Mouse (Mus musculus) inflammation-experienced regulatory T-cells, adult 6 months (primary cell): ENCODE results near the gene Hirip3. TPM values are rescaled to one million over a fixed set of nuclear protein-coding genes. Genes with fewer than 3 reads are reported as not detected.

Experiments
- polyA plus RNA-seq, 3 experiments: library from polyadenylated mRNA; unstranded; fragments of 100-300 nt; shearing (Covaris generic); gene quantifications; one replicate each; pipeline ENCODE4 v1.2.1; 2017

Hirip3 gene
- polyA plus RNA-seq, 3 experiments from 2014 or later = 11.2 to 19.3 (median 18.2) TPM

Other genes with a start within 250 kb of the Hirip3 start
- 1 to 10 TPM in 1 of 3 experiments, not detected in 2; 2.2 TPM for gene Nupr1, start 231.1 kb upstream of the Hirip3 start, polyA plus RNA-seq
- 100 to 1,000 TPM in 1 of 3 experiments, 10 to 100 TPM in 2; 46.5 to 103 (median 70.1) TPM for gene Sgf29, start 212.7 kb upstream of the Hirip3 start, polyA plus RNA-seq
- gene Sult1a1, start 185.5 kb upstream of the Hirip3 start, polyA plus RNA-seq = under 1 TPM in 1 of 3 experiments, not detected in 2; 0.65 TPM
- gene Bola2, start 166.6 kb upstream of the Hirip3 start, polyA plus RNA-seq = 100 to 1,000 TPM in 2 of 3 experiments, 10 to 100 TPM in 1; 89.3 to 196 (median 149) TPM
- 10 to 100 TPM; 11.7 to 18.2 (median 13.3) TPM for gene Slx1b, start 166.2 kb upstream of the Hirip3 start, polyA plus RNA-seq
- gene Coro1a, start 154.2 kb upstream of the Hirip3 start, polyA plus RNA-seq = 1,000 to 10,000 TPM; 2,119 to 2,488 (median 2,393) TPM
- 10 to 100 TPM; 15.9 to 20.8 (median 17.2) TPM for gene Mapk3, start 102.4 kb upstream of the Hirip3 start, polyA plus RNA-seq
- 100 to 1,000 TPM in 2 of 3 experiments, 10 to 100 TPM in 1; 97.0 to 604 (median 276) TPM for gene Gdpd3, start 95.6 kb upstream of the Hirip3 start, polyA plus RNA-seq
- 100 to 1,000 TPM in 1 of 3 experiments, 10 to 100 TPM in 2; 51.9 to 107 (median 70.2) TPM for gene Ypel3, start 85.0 kb upstream of the Hirip3 start, polyA plus RNA-seq
- gene Tbx6, start 80.5 kb upstream of the Hirip3 start, polyA plus RNA-seq = 1 to 10 TPM; 2.1 to 3.9 (median 3.7) TPM
- 100 to 1,000 TPM; 118 to 168 (median 129) TPM for gene Ppp4c, start 69.5 kb upstream of the Hirip3 start, polyA plus RNA-seq
- not detected for gene Fam57b, start 64.3 kb upstream of the Hirip3 start, polyA plus RNA-seq
- gene 4930451I11Rik, start 30.3 kb upstream of the Hirip3 start, polyA plus RNA-seq = not detected
- gene Doc2a, start 14.6 kb upstream of the Hirip3 start, polyA plus RNA-seq = not detected
- gene Ino80e, start 405 bp downstream of the Hirip3 start, polyA plus RNA-seq = 10 to 100 TPM; 63.0 to 88.4 (median 68.7) TPM
- gene Taok2, start 22.7 kb downstream of the Hirip3 start, polyA plus RNA-seq = 10 to 100 TPM; 16.8 to 20.3 (median 19.6) TPM
- 10 to 100 TPM; 36.8 to 69.8 (median 47.7) TPM for gene Tmem219, start 60.9 kb downstream of the Hirip3 start, polyA plus RNA-seq
- 1 to 10 TPM; 6.1 to 7.9 (median 6.3) TPM for gene Kctd13, start 66.9 kb downstream of the Hirip3 start, polyA plus RNA-seq
- under 1 TPM in 1 of 3 experiments, not detected in 2; 0.34 TPM for gene Asphd1, start 87.6 kb downstream of the Hirip3 start, polyA plus RNA-seq
- gene Sez6l2, start 88.6 kb downstream of the Hirip3 start, polyA plus RNA-seq = under 1 TPM; 0.69 to 0.87 (median 0.77) TPM
- 100 to 1,000 TPM; 104 to 127 (median 115) TPM for gene Cdipt, start 113.9 kb downstream of the Hirip3 start, polyA plus RNA-seq
- gene Cdiptos, start 114.1 kb downstream of the Hirip3 start, polyA plus RNA-seq = 1 to 10 TPM in 2 of 3 experiments, under 1 TPM in 1; 0.91 to 1.8 (median 1.3) TPM
- 10 to 100 TPM; 15.2 to 19.7 (median 16.2) TPM for gene Mvp, start 152.6 kb downstream of the Hirip3 start, polyA plus RNA-seq
- gene Pagr1b, start 154.5 kb downstream of the Hirip3 start, polyA plus RNA-seq = not detected
- 10 to 100 TPM; 34.7 to 44.5 (median 42.6) TPM for gene Pagr1a, start 155.4 kb downstream of the Hirip3 start, polyA plus RNA-seq
- gene Gm42742, start 159.1 kb downstream of the Hirip3 start, polyA plus RNA-seq = 10 to 100 TPM; 42.5 to 62.2 (median 46.4) TPM
- 1 to 10 TPM in 1 of 3 experiments, under 1 TPM in 1, not detected in 1; 0.97 to 1.1 TPM for gene Prrt2, start 159.2 kb downstream of the Hirip3 start, polyA plus RNA-seq
- 10 to 100 TPM; 18.6 to 22.4 (median 21.4) TPM for gene Maz, start 165.1 kb downstream of the Hirip3 start, polyA plus RNA-seq
- 10 to 100 TPM; 11.7 to 94.2 (median 13.8) TPM for gene Kif22, start 180.5 kb downstream of the Hirip3 start, polyA plus RNA-seq
- 1 to 10 TPM in 1 of 3 experiments, not detected in 2; 1.6 TPM for gene Zg16, start 225.4 kb downstream of the Hirip3 start, polyA plus RNA-seq
- 100 to 1,000 TPM; 248 to 287 (median 263) TPM for gene AI467606, start 229.4 kb downstream of the Hirip3 start, polyA plus RNA-seq